Mouse (Mus musculus): Measurements from ENCODE around the gene Gm13288. TPM values are rescaled to one million over a fixed set of nuclear protein-coding genes. Genes with fewer than 3 reads are reported as not detected.

Gm13288 gene
- polyA plus RNA-seq, 1 experiment from 2014 or later = not detected

Other genes with a start within 250 kb of the Gm13288 start
- gene Ifna15, start 247.3 kb upstream of the Gm13288 start, polyA plus RNA-seq (2017; shearing (Covaris generic)) = not detected
- gene Ifna14, start 233.7 kb upstream of the Gm13288 start, polyA plus RNA-seq (2017; shearing (Covaris generic)) = not detected
- gene Ifna9, start 213.1 kb upstream of the Gm13288 start, polyA plus RNA-seq (2017; shearing (Covaris generic)) = not detected
- not detected for gene Ifna12, start 202.2 kb upstream of the Gm13288 start, polyA plus RNA-seq (2017; shearing (Covaris generic))
- gene C87499, start 171.1 kb upstream of the Gm13288 start, polyA plus RNA-seq (2017; shearing (Covaris generic)) = not detected
- gene Ifna13, start 161.1 kb upstream of the Gm13288 start, polyA plus RNA-seq (2017; shearing (Covaris generic)) = not detected
- not detected for gene Ifna16, start 128.6 kb upstream of the Gm13288 start, polyA plus RNA-seq (2017; shearing (Covaris generic))
- not detected for gene Ifna2, start 121.6 kb upstream of the Gm13288 start, polyA plus RNA-seq (2017; shearing (Covaris generic))
- gene Ifnab, start 114.2 kb upstream of the Gm13288 start, polyA plus RNA-seq (2017; shearing (Covaris generic)) = not detected
- not detected for gene Gm26566, start 83.7 kb upstream of the Gm13288 start, polyA plus RNA-seq (2017; shearing (Covaris generic))
- 13.5 TPM for gene Klhl9, start 83.1 kb upstream of the Gm13288 start, polyA plus RNA-seq (2017; shearing (Covaris generic))
- not detected for gene Gm13271, start 50.7 kb upstream of the Gm13288 start, polyA plus RNA-seq (2017; shearing (Covaris generic))
- gene Gm13283, start 45.4 kb upstream of the Gm13288 start, polyA plus RNA-seq (2017; shearing (Covaris generic)) = not detected
- gene Gm13290, start 31.7 kb upstream of the Gm13288 start, polyA plus RNA-seq (2017; shearing (Covaris generic)) = not detected
- not detected for gene Gm13289, start 28.6 kb upstream of the Gm13288 start, polyA plus RNA-seq (2017; shearing (Covaris generic))
- not detected for gene Gm13272, start 25.7 kb upstream of the Gm13288 start, polyA plus RNA-seq (2017; shearing (Covaris generic))
- 0.32 TPM for gene Ifnz, start 23.4 kb upstream of the Gm13288 start, polyA plus RNA-seq (2017; shearing (Covaris generic))
- not detected for gene Gm13276, start 19.8 kb upstream of the Gm13288 start, polyA plus RNA-seq (2017; shearing (Covaris generic))
- not detected for gene Gm13277, start 16.9 kb upstream of the Gm13288 start, polyA plus RNA-seq (2017; shearing (Covaris generic))
- gene Gm13278, start 14.0 kb upstream of the Gm13288 start, polyA plus RNA-seq (2017; shearing (Covaris generic)) = not detected
- gene Gm13275, start 11.0 kb upstream of the Gm13288 start, polyA plus RNA-seq (2017; shearing (Covaris generic)) = not detected
- gene Gm13279, start 8.1 kb upstream of the Gm13288 start, polyA plus RNA-seq (2017; shearing (Covaris generic)) = not detected
- gene Gm13285, start 5.9 kb upstream of the Gm13288 start, polyA plus RNA-seq (2017; shearing (Covaris generic)) = 0.76 TPM
- gene Gm13287, start 2.3 kb upstream of the Gm13288 start, polyA plus RNA-seq (2017; shearing (Covaris generic)) = not detected
- not detected for gene Ifna7, start 10.7 kb downstream of the Gm13288 start, polyA plus RNA-seq (2017; shearing (Covaris generic))
- not detected for gene Ifna11, start 14.4 kb downstream of the Gm13288 start, polyA plus RNA-seq (2017; shearing (Covaris generic))
- not detected for gene Ifna6, start 21.9 kb downstream of the Gm13288 start, polyA plus RNA-seq (2017; shearing (Covaris generic))
- gene Ifna5, start 30.0 kb downstream of the Gm13288 start, polyA plus RNA-seq (2017; shearing (Covaris generic)) = not detected
- gene Ifna4, start 36.3 kb downstream of the Gm13288 start, polyA plus RNA-seq (2017; shearing (Covaris generic)) = not detected
- gene Ifna1, start 44.6 kb downstream of the Gm13288 start, polyA plus RNA-seq (2017; shearing (Covaris generic)) = not detected
- gene Ifne, start 74.7 kb downstream of the Gm13288 start, polyA plus RNA-seq (2017; shearing (Covaris generic)) = not detected